9 mouse cellular contexts compared by ENCODE assay signal in the genomic region with DNA sequence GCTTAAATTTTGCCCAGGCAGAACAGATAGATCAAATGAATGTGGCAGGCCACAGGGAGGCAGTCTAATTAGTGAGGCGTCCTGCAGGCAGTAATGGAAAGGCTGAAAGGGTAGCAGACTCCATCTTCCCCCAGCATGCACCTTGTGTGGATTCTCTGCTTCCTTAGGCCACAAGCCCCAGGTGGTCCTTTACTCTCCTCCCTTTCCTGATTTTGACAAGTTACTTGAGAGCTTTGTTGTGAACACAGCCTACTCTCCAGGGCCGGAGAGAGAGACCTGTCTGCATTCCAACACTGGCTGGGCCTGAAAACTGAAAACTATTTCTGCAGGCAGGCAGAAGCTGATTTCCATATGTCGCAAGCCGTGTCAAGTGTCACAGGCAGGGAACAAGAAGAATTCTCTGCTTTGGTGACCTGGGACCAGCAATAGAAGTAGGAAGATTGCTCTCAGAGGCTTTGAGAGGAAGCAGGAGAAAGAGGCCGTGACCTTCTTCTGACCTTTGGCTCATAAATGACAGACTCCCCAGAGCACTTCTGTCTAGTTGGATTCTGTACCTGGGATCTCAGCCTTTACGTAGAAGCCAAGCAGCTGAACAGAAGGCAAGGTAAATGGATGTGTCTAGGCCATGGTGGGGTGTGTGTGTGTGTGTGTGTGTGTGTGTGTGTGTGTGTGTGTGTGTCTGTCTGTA.
DNase-seq lines count a peak whose midpoint lies in the region; ATAC-seq and TF ChIP-seq lines count a peak whose summit lies in the region.
"Had no signal": no experiment of that assay in that cellular context is flagged by ENCODE, and none has a peak within 500 bp of the region (broad histone marks: within the 10 kb centered on the region; RNA-seq: fewer than 3 reads in every experiment).

No protein-coding gene starts in this region.

- intact Hi-C loops in left cerebral cortex, postnatal 4 days (cut with DNase I) = no loop called here

- H3K4me1 ChIP-seq in limb, embryonic 10.5 days = peaks cover 17% of the 10 kb centered on the region
- H3K4me1 ChIP-seq in stomach, embryonic 16.5 days (ENCODE audit: control insufficient read depth, insufficient read depth, low read length) = 0 out of 2 replicates have a peak, but pooled peaks cover 3% of the 10 kb centered on the region
- H3K4me1 ChIP-seq in thymus, adult 2 months (replicated peaks; ENCODE audit: control insufficient read depth, insufficient read depth, low read length) = no peaks in the 10 kb centered on the region

- no peak for TF ChIP-seq CTCF in thymus, adult 2 months (IDR thresholded peaks at IDR 0.05; ENCODE audit: borderline replicate concordance, control insufficient read depth, extremely low read depth, insufficient read depth, low read length, poor library complexity)

- no peak for DNase-seq in cerebellum, postnatal 25 days
- peak; percentile 5 for DNase-seq in left cerebral cortex, postnatal 4 days
- DNase-seq in left cerebral cortex, adult 8-10 months (ENCODE audit: low spot score in 2 of 2) = no peak
- DNase-seq in limb, embryonic 10.5 days (ENCODE audit: low spot score) = peak; percentile 60
- DNase-seq in urinary bladder, postnatal 36 days (ENCODE audit: low spot score in 2 of 2) = no peak
- DNase-seq in thymus, adult 2 months = no peak
- DNase-seq: liver had no signal

- no peaks in the 10 kb centered on the region for H3K9me3 ChIP-seq in limb, embryonic 10.5 days (replicated peaks)
- H3K9me3 ChIP-seq in stomach, embryonic 16.5 days (replicated peaks; ENCODE audit: control insufficient read depth, low read length) = no peaks in the 10 kb centered on the region

- ATAC-seq in cerebellum, adult (ENCODE audit: insufficient number of reproducible peaks, low FRiP score, low TSS enrichment) = 0 out of 2 replicates have a peak, but pooled peaks have one; percentile 22
- ATAC-seq in stomach, embryonic 16.5 days (ENCODE audit: insufficient read depth, low FRiP score) = 0 out of 2 replicates have a peak, but pooled peaks have one; percentile 17

- no peak overlapping the region for H3K4me2 ChIP-seq in stomach, embryonic 16.5 days (ENCODE audit: low read depth, low read length)

- H3K27me3 ChIP-seq in limb, embryonic 10.5 days (ENCODE audit: low read depth, poor library complexity, severe bottlenecking) = no peaks in the 10 kb centered on the region
- H3K27me3 ChIP-seq in stomach, embryonic 16.5 days (ENCODE audit: control insufficient read depth, insufficient read depth, low read length) = no peaks in the 10 kb centered on the region
- no peaks in the 10 kb centered on the region for H3K27me3 ChIP-seq in thymus, adult 2 months (ENCODE audit: control insufficient read depth, insufficient read depth, low read length)

- H3K9ac ChIP-seq in stomach, embryonic 16.5 days (ENCODE audit: low read length) = no peak overlapping the region

- no peaks in the 10 kb centered on the region for H3K36me3 ChIP-seq in limb, embryonic 10.5 days
- H3K36me3 ChIP-seq in stomach, embryonic 16.5 days (ENCODE audit: control insufficient read depth, insufficient read depth, low read length) = no peaks in the 10 kb centered on the region
- no peaks in the 10 kb centered on the region for H3K36me3 ChIP-seq in thymus, adult 2 months (ENCODE audit: control insufficient read depth, insufficient read depth, low read length)

- no peak overlapping the region for H3K4me3 ChIP-seq in limb, embryonic 10.5 days
- H3K4me3 ChIP-seq in stomach, embryonic 16.5 days (replicated peaks; ENCODE audit: low read length) = no peak overlapping the region
- H3K4me3 ChIP-seq in thymus, adult 2 months (ENCODE audit: control insufficient read depth, insufficient read depth, low read length) = no peak overlapping the region

- H3K27ac ChIP-seq in limb, embryonic 10.5 days = peak overlapping the region; percentile 68
- no peak overlapping the region for H3K27ac ChIP-seq in stomach, embryonic 16.5 days (ENCODE audit: low read length)
- no peak overlapping the region for H3K27ac ChIP-seq in thymus, adult 2 months (ENCODE audit: control insufficient read depth, insufficient read depth, low read length)

- WGBS in limb, embryonic 10.5 days = 6% methylated on average over 6 of the region's 6 CpGs
- 36% methylated on average over 6 of the region's 6 CpGs for WGBS in stomach, embryonic 16.5 days
- WGBS in thymus, adult 2 months = 75% methylated on average over 6 of the region's 6 CpGs

- TF ChIP-seq POLR2A in thymus, adult 2 months (IDR thresholded peaks at IDR 0.05; ENCODE audit: control insufficient read depth, extremely low read depth, insufficient read depth, low read length, poor library complexity) = no peak

Comparison
In these comparisons a context has a peak if more than half of its experiments do, and no peak if none do; other contexts are left out.
1. DNase-seq: peak in left cerebral cortex, postnatal 4 days (single experiment) and limb, embryonic 10.5 days (single experiment); none in cerebellum, postnatal 25 days (0 of 2), left cerebral cortex, adult 8-10 months (0 of 2), urinary bladder, postnatal 36 days (0 of 2) and thymus, adult 2 months (single experiment).